Mouse (Mus musculus) T-helper 2 cell (primary cell): ENCODE measurements at regions not wholly inside any gene's neighbourhood (a gene's known extent, or its start where the extent isn't known, plus 50 kb on each side); places are given as distances from the start of the nearest gene placed in this dataset.
"Not testable (repeated sequence)": the region's sequence is repeated elsewhere in the genome, so short reads cannot be mapped to it uniquely, and the experiment has no call there.

Source experiments
- in situ Hi-C: fragments of 300-600 bp; cut with MboI, MseI; formaldehyde crosslinking; loops from one replicate; pipeline ENCODE4 v1.15.1; 2025; ENCODE audit warnings: high pct_unique_total_duplicates

GRCm38 (mm10) chr3:84390769-84391168 lies 84.1 kb upstream of the Trim2 start:
- in situ Hi-C loops = no loop called here

GRCm38 (mm10) chr3:84388486-84388885 lies 81.8 kb upstream of the Trim2 start:
- in situ Hi-C loops = no loop called here

GRCm38 (mm10) chr3:84385656-84386055 lies 79.0 kb upstream of the Trim2 start:
- in situ Hi-C loops = no loop called here

GRCm38 (mm10) chr3:84383559-84383958 lies 76.9 kb upstream of the Trim2 start:
- in situ Hi-C loops = no loop called here

- in situ Hi-C loops = not testable (repeated sequence)
Observed at GRCm38 (mm10) chr3:84383038-84383437, 76.4 kb upstream of the Trim2 start.

GRCm38 (mm10) chr3:84382006-84382405 lies 75.3 kb upstream of the Trim2 start:
- in situ Hi-C loops = no loop called here

- in situ Hi-C loops = no loop called here
Observed at GRCm38 (mm10) chr3:84378987-84379556, 72.4 kb upstream of the Trim2 start.

GRCm38 (mm10) chr3:84376510-84376909 lies 69.8 kb upstream of the Trim2 start:
- in situ Hi-C loops = no loop called here

GRCm38 (mm10) chr3:84375832-84376231 lies 69.2 kb upstream of the Trim2 start:
- in situ Hi-C loops = no loop called here

GRCm38 (mm10) chr3:84371842-84372241 lies 65.2 kb upstream of the Trim2 start:
- in situ Hi-C loops = no loop called here

- in situ Hi-C loops = no loop called here
Observed at GRCm38 (mm10) chr3:84367145-84367740, 60.6 kb upstream of the Trim2 start.

- in situ Hi-C loops = loop anchor here (5.0 kb wide), 2 partner anchors 74 to 174 kb away; no protein-coding TSS in a partner anchor
Observed at GRCm38 (mm10) chr3:84358672-84359071, 52.0 kb upstream of the Trim2 start.

- in situ Hi-C loops = loop anchor here (5.0 kb wide), 2 partner anchors 76 to 176 kb away; no protein-coding TSS in a partner anchor
Observed at GRCm38 (mm10) chr3:84356690-84357014, 50.0 kb upstream of the Trim2 start.
